Mouse (Mus musculus): ENCODE results near the gene Map1lc3b.

GRCm38 (mm10) chr8:121642804-121643203 lies 52.6 kb downstream of the Map1lc3b start:
- TF ChIP-seq POLR2A (IDR thresholded peaks at IDR 0.05; ENCODE audit: insufficient read length, low read depth), result no peak
- no peak for TF ChIP-seq CEBPB (IDR thresholded peaks at IDR 0.05; ENCODE audit: insufficient read depth, poor library complexity, severe bottlenecking)
- no peak for TF ChIP-seq USF1 (IDR thresholded peaks at IDR 0.05; ENCODE audit: low read depth)
- no peak for TF ChIP-seq MYOD1 (IDR thresholded peaks at IDR 0.05; ENCODE audit: control insufficient read depth in 1 of 3, insufficient read length in 2 of 3, low read depth in 2 of 3)
- no peak for TF ChIP-seq TCF12 (IDR thresholded peaks at IDR 0.05; ENCODE audit: insufficient read depth, poor library complexity, severe bottlenecking)
- no peak for TF ChIP-seq POLR2AphosphoS2 (IDR thresholded peaks at IDR 0.05; ENCODE audit: insufficient read length, low read depth)
- TF ChIP-seq E2F4 (IDR thresholded peaks at IDR 0.05; ENCODE audit: insufficient read depth), result no peak
- TF ChIP-seq MAX (IDR thresholded peaks at IDR 0.05; ENCODE audit: low read depth), result no peak
